Mouse (Mus musculus) bone marrow macrophage, adult 2 months (primary cell): Measurements from ENCODE around the gene Greb1.

Experiments used
- CTCF ChIP-seq: IDR thresholded peaks from 2 replicates; pipeline ENCODE4 v1.5.1; 2012; ENCODE audit warnings: low read depth, mild to moderate bottlenecking, low read length, moderate library complexity
- POLR2A ChIP-seq: IDR thresholded peaks from 2 replicates; pipeline ENCODE4 v1.6.1; 2012; ENCODE audit warnings: mild to moderate bottlenecking, low read depth, low read length, borderline replicate concordance

DNA sequence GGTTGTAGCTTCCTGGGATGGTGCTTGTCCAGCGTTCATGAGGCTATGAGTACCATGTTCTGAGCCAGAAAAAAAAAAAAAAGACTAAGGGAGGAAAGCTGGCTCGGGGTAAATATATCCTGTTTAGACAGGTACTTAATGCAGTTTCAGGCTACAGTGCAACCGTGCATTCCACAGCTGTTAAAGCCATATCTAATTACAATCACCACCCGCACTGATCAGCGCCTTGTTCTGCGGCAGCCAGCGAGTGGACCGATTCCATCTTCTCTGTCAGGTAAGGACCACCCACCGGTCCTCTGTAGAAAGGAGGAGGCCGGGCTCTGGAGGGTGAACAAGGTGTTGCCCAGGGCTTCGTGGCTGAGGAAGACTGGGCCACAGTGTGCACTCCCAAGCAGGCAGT, 34.0 kb upstream of the Greb1 start:
- TF ChIP-seq POLR2A (no peak), CTCF (no peak)
